8 mouse cellular contexts compared by ENCODE assay signal in genomic region chr10:128188242-128188877, GRCm38 (mm10). TPM values are rescaled to one million over a fixed set of nuclear protein-coding genes. Genes with fewer than 3 reads are reported as not detected.
DNase-seq lines count a peak whose midpoint lies in the region.

No protein-coding gene starts in this region.

- peak; percentile 78 to 81 for DNase-seq in cerebellum, adult 18-20 months
- no peak for DNase-seq in cerebellum, adult 11-12 months
- peak; percentile 92 for DNase-seq in MN1 (ENCODE audit: low spot score)
- peak; percentile 75 to 87 for DNase-seq in cerebellum, postnatal 25 days
- DNase-seq in gastrocnemius, adult 8-10 months (ENCODE audit: low spot score in 2 of 2): peak; percentile 55 to 63
- DNase-seq in layer of hippocampus, adult 9-10 months (ENCODE audit: low spot score): peak; percentile 78
- DNase-seq in lung, postnatal 10 days: peak; percentile 85
- peak; percentile 35 to 51 for DNase-seq in right cerebral cortex, postnatal 36 days (ENCODE audit: low spot score in 2 of 2)

RNA-seq across cellular contexts. Expression of gene Gls2, which starts 5.9 kb away (rescaled TPM):
- total RNA-seq in gastrocnemius, adult 8-10 months (2022): under 1 TPM; 0.36 to 0.97 (median 0.58) TPM

RNA-seq across cellular contexts. Expression of gene Rbms2, which starts 8.3 kb away (rescaled TPM):
- 10 to 100 TPM; 53.5 to 63.6 (median 60.7) TPM for total RNA-seq in gastrocnemius, adult 8-10 months (2022)

RNA-seq across cellular contexts. Expression of gene Spryd4, which starts 23.2 kb away (rescaled TPM):
- 10 to 100 TPM; 30.5 to 33.5 (median 32.4) TPM for total RNA-seq in gastrocnemius, adult 8-10 months (2022)

RNA-seq across cellular contexts. Expression of gene Mip, which starts 37.3 kb away (rescaled TPM):
- not detected for total RNA-seq in gastrocnemius, adult 8-10 months (2022)

RNA-seq across cellular contexts. Expression of gene Timeless, which starts 43.5 kb away (rescaled TPM):
- total RNA-seq in gastrocnemius, adult 8-10 months (2022): 1 to 10 TPM; 1.4 to 1.9 (median 1.7) TPM
